Mouse (Mus musculus) 3134 (cell line): ENCODE results near the gene Arl4c.

Experiments
- DNase-seq: peaks from one replicate; pipeline ENCODE4 v3.0.0-alpha.2; 2011; ENCODE audit warnings: low spot score; ENCODE audit not compliant: insufficient read length; ENCODE audit errors: extremely low read depth

Arl4c gene

DNA sequence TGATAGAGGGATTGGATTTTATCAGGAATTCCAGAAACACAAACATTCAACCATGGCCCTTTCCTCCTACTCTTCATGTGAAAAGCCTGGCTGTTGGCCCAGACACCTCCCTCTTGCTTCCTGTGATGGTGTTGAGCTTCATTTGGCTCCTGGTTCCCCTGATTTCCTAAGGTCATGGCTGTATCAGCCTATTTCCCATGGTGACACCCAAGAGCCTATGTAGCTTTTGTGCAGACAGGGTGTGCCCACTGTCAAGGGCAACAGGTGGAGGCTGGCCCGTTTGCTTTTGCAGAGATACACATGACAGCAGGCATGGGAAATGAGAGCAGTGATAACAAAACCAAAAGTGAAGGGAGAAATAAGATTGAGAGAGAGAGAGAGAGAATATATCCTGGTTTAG, 76.8 kb downstream of the Arl4c start:
- DNase-seq, result no peak

DNA sequence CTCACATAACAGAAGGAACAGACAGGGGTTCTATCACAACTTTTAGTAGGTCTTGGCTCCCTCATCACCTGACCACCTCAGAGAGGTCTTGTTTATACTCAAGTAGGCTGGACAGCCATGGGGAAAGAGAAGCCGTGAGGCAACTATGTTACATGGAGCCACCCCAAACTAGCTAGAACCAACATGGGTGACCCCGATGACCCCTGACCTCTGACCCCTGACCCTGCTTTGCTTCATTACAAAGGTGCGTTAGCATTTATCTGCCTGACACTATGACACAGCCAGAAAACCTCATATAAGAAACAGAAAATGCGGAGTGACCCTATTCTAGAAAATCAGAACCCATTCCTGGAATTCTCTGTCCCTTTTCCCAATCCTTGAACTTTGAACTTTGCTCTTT, 77.6 kb downstream of the Arl4c start:
- no peak for DNase-seq

DNA sequence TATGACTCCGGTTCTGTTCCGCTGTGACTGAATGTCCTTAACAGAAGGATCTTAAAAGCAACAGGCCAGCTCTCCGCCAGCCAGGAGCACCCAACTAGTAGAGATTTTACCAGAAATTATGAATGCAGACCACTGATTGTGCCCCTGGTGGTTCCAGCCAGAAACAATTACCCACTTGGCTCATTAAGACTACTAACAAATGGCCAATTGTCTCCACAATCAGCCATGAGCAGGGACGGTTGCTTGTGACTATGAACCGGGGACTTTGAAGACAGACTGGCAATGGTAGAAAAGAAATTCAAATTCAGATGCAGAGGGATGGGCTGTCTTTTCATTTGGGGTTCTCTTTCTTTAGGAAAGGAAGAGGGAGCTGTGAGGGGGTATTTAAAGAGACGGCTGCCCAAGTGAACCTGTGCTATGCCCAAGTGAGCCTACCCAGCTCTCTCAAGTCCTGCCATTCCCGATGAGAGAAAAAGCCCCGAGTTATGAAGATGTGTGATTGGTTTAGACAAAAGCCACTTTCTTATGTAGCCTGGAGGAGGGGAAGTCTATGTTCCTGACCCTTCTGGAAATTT, 78.4 kb downstream of the Arl4c start:
- no peak for DNase-seq
